Mouse (Mus musculus): ENCODE measurements around the gene Slc2a5.

GRCm38 (mm10) chr4:150139090-150139489 lies 20.0 kb downstream of the Slc2a5 start:
- TF ChIP-seq EP300 (optimal IDR thresholded peaks at IDR 0.05) (no peak), CTCF (IDR thresholded peaks at IDR 0.05; ENCODE audit: low read depth) (no peak)

Measured in stomach, postnatal 0 days (tissue).